Mouse (Mus musculus): ENCODE data around the gene Ube2m. TPM values are rescaled to one million over a fixed set of nuclear protein-coding genes. Genes with fewer than 3 reads are reported as not detected.

Ube2m gene
- polyA plus RNA-seq, 1 experiment, result not detected

DNA sequence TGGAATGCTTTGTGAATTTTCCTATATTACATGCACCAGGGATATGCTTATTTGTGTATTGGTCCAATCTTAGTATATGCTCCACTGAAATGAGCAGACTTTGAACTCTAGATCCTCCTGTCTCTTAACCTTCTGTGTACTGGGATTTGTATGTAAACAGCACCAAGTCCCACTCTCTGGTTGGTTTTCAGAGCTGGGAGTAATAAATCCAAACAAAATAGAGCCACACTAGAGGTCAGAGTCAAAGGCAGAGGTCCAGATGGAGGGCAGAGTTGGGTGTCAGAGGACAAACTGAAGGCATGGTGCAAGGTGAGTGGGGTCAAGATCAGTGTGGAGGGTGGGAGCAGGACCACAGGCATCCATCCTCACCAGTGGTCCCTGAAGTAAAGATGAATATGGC is 42.2 kb downstream of the Ube2m start:
- TF ChIP-seq CTCF (IDR thresholded peaks at IDR 0.05; ENCODE audit: insufficient read depth, low read depth, low read length), result no peak
- TF ChIP-seq POLR2A (IDR thresholded peaks at IDR 0.05; ENCODE audit: insufficient read depth, low read depth, low read length), result no peak
- no peak overlapping the region for H3K4me3 ChIP-seq (ENCODE audit: insufficient read depth, low read depth, low read length)
- H3K4me1 ChIP-seq (ENCODE audit: control insufficient read depth, insufficient read depth, low read length), result no peaks in the 10 kb centered on the region
- no peak overlapping the region for H3K27ac ChIP-seq (ENCODE audit: insufficient read depth, low read depth, low read length)

DNA sequence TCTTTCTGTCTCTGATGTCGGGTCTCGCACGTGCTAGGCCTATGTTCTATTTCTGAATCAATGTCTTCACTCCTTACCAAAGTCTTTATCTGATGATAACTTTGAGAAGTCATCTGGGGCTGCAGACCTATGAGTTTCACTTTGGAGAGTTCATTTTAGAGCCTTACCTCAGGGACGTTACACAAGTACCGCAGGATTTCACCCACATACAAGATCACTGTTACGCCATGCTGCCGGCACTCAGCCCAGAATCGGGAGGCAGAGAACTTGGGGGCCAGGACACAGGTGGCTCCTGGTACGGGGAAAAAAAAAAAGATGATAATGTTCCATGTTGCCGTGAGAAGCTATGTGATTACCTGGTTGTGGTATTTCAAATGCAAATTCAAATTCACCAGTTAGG is 44.9 kb downstream of the Ube2m start:
- Histone ChIP-seq H3K4me1 (ENCODE audit: control insufficient read depth, insufficient read depth, low read length) (no peaks in the 10 kb centered on the region), H3K4me3 (ENCODE audit: insufficient read depth, low read depth, low read length) (no peak overlapping the region), H3K27ac (ENCODE audit: insufficient read depth, low read depth, low read length) (no peak overlapping the region)
- TF ChIP-seq CTCF (IDR thresholded peaks at IDR 0.05; ENCODE audit: insufficient read depth, low read depth, low read length), result no peak
- 90% methylated on average over 10 of the region's 10 CpGs for WGBS

DNA sequence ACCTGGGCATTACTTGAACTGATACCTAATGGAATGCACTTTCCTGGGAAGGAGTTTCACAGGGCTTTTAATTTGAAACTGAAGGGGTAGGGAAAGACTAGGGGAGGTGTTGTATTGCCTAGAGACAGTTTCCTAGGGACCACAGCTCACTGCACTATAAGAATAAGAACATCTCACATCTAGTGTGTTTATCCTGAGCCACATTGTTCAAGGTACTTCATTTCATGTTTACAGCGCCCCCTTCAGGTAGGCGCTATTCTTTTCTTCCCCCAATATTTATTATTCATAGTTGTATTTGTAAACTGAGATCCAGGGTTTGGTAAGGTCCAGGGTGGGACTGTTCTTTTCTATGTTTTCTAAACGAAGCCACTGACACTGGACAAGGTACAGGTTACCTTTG is 45.9 kb downstream of the Ube2m start:
- H3K4me1 ChIP-seq (ENCODE audit: control insufficient read depth, insufficient read depth, low read length), result no peaks in the 10 kb centered on the region
- 6% methylated on average over 3 of the region's 3 CpGs for WGBS
- no peak for TF ChIP-seq POLR2A (IDR thresholded peaks at IDR 0.05; ENCODE audit: insufficient read depth, low read depth, low read length)
- TF ChIP-seq CTCF (IDR thresholded peaks at IDR 0.05; ENCODE audit: insufficient read depth, low read depth, low read length), result no peak
- H3K27ac ChIP-seq (ENCODE audit: insufficient read depth, low read depth, low read length), result no peak overlapping the region
- no peak overlapping the region for H3K4me3 ChIP-seq (ENCODE audit: insufficient read depth, low read depth, low read length)

DNA sequence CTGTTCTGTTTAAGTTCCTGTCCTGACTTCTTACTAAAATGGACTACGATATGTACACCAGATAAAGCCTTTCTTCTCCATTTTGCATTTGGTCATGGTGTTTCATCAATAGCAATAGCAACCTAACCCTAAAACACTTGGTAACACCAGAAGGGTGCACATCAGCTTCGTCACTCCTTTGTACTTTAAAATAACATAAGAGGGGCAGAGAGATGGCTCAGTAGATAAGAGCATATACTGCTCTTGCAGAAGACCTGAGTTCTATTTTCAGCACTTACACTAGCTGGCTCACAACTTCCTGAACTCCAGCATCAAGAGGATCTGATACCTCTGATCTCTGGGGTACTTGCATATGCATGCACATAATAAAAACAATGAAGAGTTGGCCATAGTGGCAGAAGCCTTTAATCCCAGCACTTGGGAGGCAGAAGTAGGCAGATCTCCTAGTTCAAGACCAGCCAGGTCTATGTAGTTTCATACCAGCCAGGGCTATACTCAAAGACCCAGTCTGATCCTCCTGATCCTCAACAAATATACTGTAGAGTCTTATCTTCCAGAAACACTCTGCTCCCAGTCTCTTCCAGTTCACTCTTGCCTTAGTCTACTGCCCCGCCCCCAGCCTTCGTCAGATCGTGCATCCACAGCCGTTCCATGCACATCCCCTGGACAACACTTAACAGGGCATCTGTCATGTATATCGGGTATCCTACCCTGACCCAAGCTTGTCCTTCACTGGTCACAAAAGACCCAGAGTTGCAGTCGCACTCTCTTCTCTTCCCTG is 50.5 kb downstream of the Ube2m start:
- WGBS, result 88% methylated on average over 8 of the region's 8 CpGs
- Histone ChIP-seq H3K4me1 (ENCODE audit: control insufficient read depth, insufficient read depth, low read length) (no peaks in the 10 kb centered on the region), H3K27ac (ENCODE audit: insufficient read depth, low read depth, low read length) (no peak overlapping the region), H3K4me3 (ENCODE audit: insufficient read depth, low read depth, low read length) (no peak overlapping the region)
- TF ChIP-seq CTCF (IDR thresholded peaks at IDR 0.05; ENCODE audit: insufficient read depth, low read depth, low read length) (no peak), POLR2A (IDR thresholded peaks at IDR 0.05; ENCODE audit: insufficient read depth, low read depth, low read length) (no peak)

DNA sequence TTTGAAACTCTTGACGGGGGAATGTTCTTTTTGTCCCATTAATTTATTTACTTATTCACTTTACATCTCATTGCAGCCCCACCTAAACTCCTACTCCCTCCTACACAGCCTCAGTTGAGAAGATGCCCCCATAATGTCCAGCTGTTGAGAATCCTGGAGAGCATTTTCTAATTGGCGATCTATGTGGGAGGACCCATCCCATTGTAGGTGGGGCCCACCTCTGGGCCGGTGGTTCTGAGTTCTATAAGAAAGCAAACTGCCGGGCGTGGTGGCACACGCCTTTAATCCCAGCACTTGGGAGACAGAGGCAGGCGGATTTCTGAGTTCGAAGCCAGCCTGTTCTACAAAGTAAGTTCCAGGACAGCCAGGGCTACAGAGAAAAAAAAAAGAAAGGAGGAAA is 51.2 kb downstream of the Ube2m start:
- Histone ChIP-seq H3K4me3 (ENCODE audit: insufficient read depth, low read depth, low read length) (no peak overlapping the region), H3K27ac (ENCODE audit: insufficient read depth, low read depth, low read length) (no peak overlapping the region), H3K4me1 (ENCODE audit: control insufficient read depth, insufficient read depth, low read length) (no peaks in the 10 kb centered on the region)
- TF ChIP-seq CTCF (IDR thresholded peaks at IDR 0.05; ENCODE audit: insufficient read depth, low read depth, low read length) (no peak), POLR2A (IDR thresholded peaks at IDR 0.05; ENCODE audit: insufficient read depth, low read depth, low read length) (no peak)
- 87% methylated on average over 8 of the region's 8 CpGs for WGBS

DNA sequence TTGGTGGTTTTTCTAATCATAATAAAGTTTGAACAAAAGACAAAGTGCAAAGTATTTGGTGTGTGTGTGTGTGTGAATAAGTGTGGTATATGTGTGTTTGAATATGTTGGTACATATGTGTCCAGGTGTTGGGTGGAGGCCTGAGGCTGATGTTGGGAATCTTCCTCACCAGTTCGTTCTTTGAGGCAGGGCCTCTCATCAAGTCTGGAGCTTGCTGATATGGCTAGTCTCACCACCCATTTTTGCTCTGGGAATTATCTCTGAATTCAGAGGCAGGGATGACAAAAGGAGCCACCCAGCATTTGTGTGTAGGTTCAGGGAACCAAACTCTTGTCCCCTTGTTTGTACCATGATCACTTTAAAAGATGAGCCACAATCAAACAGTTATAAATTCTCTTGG is 52.4 kb downstream of the Ube2m start:
- no peak for TF ChIP-seq POLR2A (IDR thresholded peaks at IDR 0.05; ENCODE audit: insufficient read depth, low read depth, low read length)
- no peak for TF ChIP-seq CTCF (IDR thresholded peaks at IDR 0.05; ENCODE audit: insufficient read depth, low read depth, low read length)
- Histone ChIP-seq H3K4me1 (ENCODE audit: control insufficient read depth, insufficient read depth, low read length) (no peaks in the 10 kb centered on the region), H3K4me3 (ENCODE audit: insufficient read depth, low read depth, low read length) (no peak overlapping the region), H3K27ac (ENCODE audit: insufficient read depth, low read depth, low read length) (no peak overlapping the region)
- 96% methylated on average over 1 of the region's 1 CpGs for WGBS

Other genes with a start within 250 kb of the Ube2m start
- not detected in 2 replicates for gene Zscan18, start 234.6 kb downstream of the Ube2m start, polyA plus RNA-seq (2012; ENCODE audit: insufficient read depth, insufficient read length, low replicate concordance, missing spikeins)
- not detected in 2 replicates for gene Zfp329, start 219.4 kb downstream of the Ube2m start, polyA plus RNA-seq (2012; ENCODE audit: insufficient read depth, insufficient read length, low replicate concordance, missing spikeins)
- gene Zfp110, start 203.5 kb downstream of the Ube2m start, polyA plus RNA-seq (2012; ENCODE audit: insufficient read depth, insufficient read length, low replicate concordance, missing spikeins), result not detected in 2 replicates
- not detected in 2 replicates for gene Zfp128, start 157.1 kb downstream of the Ube2m start, polyA plus RNA-seq (2012; ENCODE audit: insufficient read depth, insufficient read length, low replicate concordance, missing spikeins)
- gene Zscan22, start 140.5 kb downstream of the Ube2m start, polyA plus RNA-seq (2012; ENCODE audit: insufficient read depth, insufficient read length, low replicate concordance, missing spikeins), result not detected in 2 replicates
- gene Rps5, start 116.0 kb downstream of the Ube2m start, polyA plus RNA-seq (2012; ENCODE audit: insufficient read depth, insufficient read length, low replicate concordance, missing spikeins), result 651 TPM in 1 of 2 replicates, not detected in the other
- not detected in 2 replicates for gene Rnf225, start 110.9 kb downstream of the Ube2m start, polyA plus RNA-seq (2012; ENCODE audit: insufficient read depth, insufficient read length, low replicate concordance, missing spikeins)
- not detected in 2 replicates for gene Zfp324, start 72.4 kb downstream of the Ube2m start, polyA plus RNA-seq (2012; ENCODE audit: insufficient read depth, insufficient read length, low replicate concordance, missing spikeins)
- not detected in 2 replicates for gene Zfp446, start 60.4 kb downstream of the Ube2m start, polyA plus RNA-seq (2012; ENCODE audit: insufficient read depth, insufficient read length, low replicate concordance, missing spikeins)
- not detected in 2 replicates for gene Slc27a5, start 40.1 kb downstream of the Ube2m start, polyA plus RNA-seq (2012; ENCODE audit: insufficient read depth, insufficient read length, low replicate concordance, missing spikeins)
- gene Trim28, start 39.2 kb downstream of the Ube2m start, polyA plus RNA-seq (2012; ENCODE audit: insufficient read depth, insufficient read length, low replicate concordance, missing spikeins), result 700 TPM in 1 of 2 replicates, not detected in the other
- not detected in 2 replicates for gene Zbtb45, start 28.2 kb downstream of the Ube2m start, polyA plus RNA-seq (2012; ENCODE audit: insufficient read depth, insufficient read length, low replicate concordance, missing spikeins)
- gene Chmp2a, start 3.5 kb downstream of the Ube2m start, polyA plus RNA-seq (2012; ENCODE audit: insufficient read depth, insufficient read length, low replicate concordance, missing spikeins), result not detected in 2 replicates
- gene Mzf1, start 16.5 kb upstream of the Ube2m start, polyA plus RNA-seq (2012; ENCODE audit: insufficient read depth, insufficient read length, low replicate concordance, missing spikeins), result not detected in 2 replicates
- not detected in 2 replicates for gene Vmn1r85, start 56.9 kb upstream of the Ube2m start, polyA plus RNA-seq (2012; ENCODE audit: insufficient read depth, insufficient read length, low replicate concordance, missing spikeins)
- not detected in 2 replicates for gene Vmn1r86, start 81.6 kb upstream of the Ube2m start, polyA plus RNA-seq (2012; ENCODE audit: insufficient read depth, insufficient read length, low replicate concordance, missing spikeins)
- not detected in 2 replicates for gene Vmn1r87, start 101.9 kb upstream of the Ube2m start, polyA plus RNA-seq (2012; ENCODE audit: insufficient read depth, insufficient read length, low replicate concordance, missing spikeins)
- not detected in 2 replicates for gene Vmn1r88, start 121.3 kb upstream of the Ube2m start, polyA plus RNA-seq (2012; ENCODE audit: insufficient read depth, insufficient read length, low replicate concordance, missing spikeins)
- gene Vmn1r89, start 174.7 kb upstream of the Ube2m start, polyA plus RNA-seq (2012; ENCODE audit: insufficient read depth, insufficient read length, low replicate concordance, missing spikeins), result not detected in 2 replicates
- gene Lig1, start 239.0 kb upstream of the Ube2m start, polyA plus RNA-seq (2012; ENCODE audit: insufficient read depth, insufficient read length, low replicate concordance, missing spikeins), result not detected in 2 replicates
- gene Zswim9, start 240.4 kb upstream of the Ube2m start, polyA plus RNA-seq (2012; ENCODE audit: insufficient read depth, insufficient read length, low replicate concordance, missing spikeins), result not detected in 2 replicates

Data from olfactory bulb, adult 2 months (tissue).